Mouse (Mus musculus): ENCODE results near the gene Pde7b. TPM values are rescaled to one million over a fixed set of nuclear protein-coding genes. Genes with fewer than 3 reads are reported as not detected.

The Pde7b gene
- total RNA-seq, 2 experiments from 2014 or later, result 34.9 to 35.9 TPM

GRCm38 (mm10) chr10:20653299-20653698, 71.6 kb downstream of the Pde7b start:
- DNase-seq, result no peak

- DNase-seq, result no peak
These were observed 88.5 kb downstream of the Pde7b start for GRCm38 (mm10) chr10:20636381-20636780.

- DNase-seq, result no peak
These were observed 91.8 kb downstream of the Pde7b start for GRCm38 (mm10) chr10:20633085-20633415.

- DNase-seq, result peak; percentile 41
These were observed 92.4 kb downstream of the Pde7b start for GRCm38 (mm10) chr10:20632256-20633084.

GRCm38 (mm10) chr10:20630122-20630521, 94.8 kb downstream of the Pde7b start:
- peak; percentile 18 for DNase-seq

- DNase-seq, result no peak
These were observed 99.0 kb downstream of the Pde7b start for GRCm38 (mm10) chr10:20625702-20626375.

- DNase-seq, result no peak
These were observed 103.0 kb downstream of the Pde7b start for GRCm38 (mm10) chr10:20621661-20622454.

- no peak for DNase-seq
These were observed 118.9 kb downstream of the Pde7b start for GRCm38 (mm10) chr10:20606007-20606406.

GRCm38 (mm10) chr10:20595107-20595810, 129.6 kb downstream of the Pde7b start:
- no peak for DNase-seq

- no peak for DNase-seq
These were observed 130.9 kb downstream of the Pde7b start for GRCm38 (mm10) chr10:20594015-20594414.

- no peak for DNase-seq
These were observed 134.8 kb downstream of the Pde7b start for GRCm38 (mm10) chr10:20590100-20590499.

GRCm38 (mm10) chr10:20585959-20586358, 138.9 kb downstream of the Pde7b start:
- no peak for DNase-seq

- DNase-seq, result no peak
These were observed 149.9 kb downstream of the Pde7b start for GRCm38 (mm10) chr10:20575002-20575401.

GRCm38 (mm10) chr10:20574414-20574813, 150.5 kb downstream of the Pde7b start:
- DNase-seq, result no peak

GRCm38 (mm10) chr10:20571521-20571920, 153.4 kb downstream of the Pde7b start:
- DNase-seq, result no peak

GRCm38 (mm10) chr10:20568630-20569029, 156.2 kb downstream of the Pde7b start:
- no peak for DNase-seq

GRCm38 (mm10) chr10:20567684-20568236, 157.1 kb downstream of the Pde7b start:
- DNase-seq, result no peak

GRCm38 (mm10) chr10:20556477-20556876, 168.4 kb downstream of the Pde7b start:
- DNase-seq, result no peak

- DNase-seq, result no peak
These were observed 173.5 kb downstream of the Pde7b start for GRCm38 (mm10) chr10:20551341-20551740.

GRCm38 (mm10) chr10:20550771-20551170, 174.1 kb downstream of the Pde7b start:
- peak; percentile 38 for DNase-seq

- DNase-seq, result no peak
These were observed 174.7 kb downstream of the Pde7b start for GRCm38 (mm10) chr10:20550161-20550560.

Measured in gastrocnemius, postnatal 25 days (tissue).